Mouse (Mus musculus) heart, adult 2 months (tissue): ENCODE data around the gene Hoxb6.

Experiments used
- CTCF ChIP-seq: fragments of 200-600 bp; IDR thresholded peaks from 2 replicates; pipeline ENCODE4 v1.8.1; 2022; ENCODE audit warnings: antibody characterized with exemption, mild to moderate bottlenecking, moderate library complexity
- EP300 ChIP-seq: fragments of 200-500 bp; IDR thresholded peaks from 2 replicates; pipeline ENCODE4 v1.6.1; 2011; ENCODE audit warnings: low read depth, low read length, control low read depth; ENCODE audit not compliant: insufficient read depth
- POLR2A ChIP-seq: fragments of 200-500 bp; IDR thresholded peaks from 2 replicates; pipeline ENCODE4 v1.6.1; 2011; ENCODE audit warnings: mild to moderate bottlenecking, low read depth, low read length, control low read depth; ENCODE audit not compliant: insufficient read depth

DNA sequence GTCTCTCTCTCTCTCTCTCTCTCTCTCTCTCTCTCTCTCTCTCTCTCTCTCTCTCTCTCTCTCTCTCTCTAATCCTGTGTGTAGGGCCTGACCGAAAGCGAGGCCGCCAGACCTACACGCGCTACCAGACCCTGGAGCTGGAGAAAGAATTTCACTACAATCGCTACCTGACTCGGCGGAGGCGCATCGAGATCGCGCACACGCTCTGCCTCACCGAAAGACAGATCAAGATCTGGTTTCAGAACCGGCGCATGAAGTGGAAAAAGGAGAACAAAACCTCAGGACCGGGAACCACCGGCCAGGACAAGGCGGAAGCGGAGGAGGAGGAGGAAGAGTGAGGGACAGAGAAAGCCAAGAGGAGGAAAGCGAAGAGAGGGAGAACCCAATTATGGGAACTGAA lies 3.0 kb upstream of the Hoxb6 start:
- TF ChIP-seq CTCF = no peak
- no peak for TF ChIP-seq POLR2A
- TF ChIP-seq EP300 = no peak
